29 mouse cellular contexts compared by ENCODE assay signal in the genomic region with DNA sequence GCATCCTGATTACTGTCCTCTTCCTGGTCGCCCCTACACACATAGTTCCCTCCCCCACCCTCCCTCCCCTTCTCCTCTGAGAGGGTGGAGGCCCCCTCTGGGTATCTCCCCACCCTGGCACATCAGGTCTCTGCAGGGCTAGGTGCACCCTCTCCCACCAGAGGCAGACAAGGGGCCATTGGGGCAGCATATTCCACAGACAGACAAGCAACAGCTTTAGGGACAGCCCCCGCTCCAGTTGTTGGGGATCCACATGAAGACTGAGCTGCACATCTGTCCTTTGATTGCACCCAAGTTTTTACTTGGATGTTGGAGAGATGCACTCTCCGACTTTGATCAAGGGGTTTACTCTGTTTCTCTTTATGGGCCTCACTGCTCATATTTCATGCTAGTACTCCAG. TPM values are rescaled to one million over a fixed set of nuclear protein-coding genes. Genes with fewer than 3 reads are reported as not detected.
"Had no signal": no experiment of that assay in that cellular context is flagged by ENCODE, and none has a peak within 500 bp of the region (broad histone marks: within the 10 kb centered on the region; RNA-seq: fewer than 3 reads in every experiment).

No protein-coding gene starts in this region.

- DNase-seq: cerebellum, adult 18-20 months; cerebellum, adult 2 months; cerebellum, adult 8-10 months; cerebellum, adult 9-10 months; cerebellum, adult 9-11 months; cerebellum, postnatal 10 days; cerebellum, postnatal 14 days; cerebellum, postnatal 25 days; cerebellum, postnatal 36 days; embryo, embryonic 11 days; forebrain, postnatal 0 days; gastrocnemius, postnatal 10 days; gastrocnemius, postnatal 14 days; gastrocnemius, postnatal 25 days; gastrocnemius, postnatal 36 days; heart, adult 18-20 months; heart, adult 2 months had no signal

- H3K36me3 ChIP-seq: embryonic facial prominence, embryonic 10.5 days; embryonic facial prominence, embryonic 12.5 days; embryonic facial prominence, embryonic 13.5 days; embryonic facial prominence, embryonic 15.5 days; forebrain, embryonic 10.5 days; forebrain, embryonic 12.5 days; forebrain, embryonic 15.5 days had no signal

- ATAC-seq: forebrain, embryonic 13.5 days; forebrain, embryonic 14.5 days; forebrain, embryonic 15.5 days; forebrain, embryonic 16.5 days; forebrain, postnatal 0 days had no signal

- H3K9ac ChIP-seq: embryonic facial prominence, embryonic 12.5 days; embryonic facial prominence, embryonic 13.5 days; embryonic facial prominence, embryonic 15.5 days; forebrain, embryonic 12.5 days; forebrain, embryonic 13.5 days; forebrain, embryonic 15.5 days; forebrain, postnatal 0 days had no signal

- H3K27me3 ChIP-seq: forebrain, embryonic 13.5 days; forebrain, embryonic 15.5 days had no signal

- H3K9me3 ChIP-seq: embryonic facial prominence, embryonic 10.5 days; embryonic facial prominence, embryonic 12.5 days; embryonic facial prominence, embryonic 13.5 days; embryonic facial prominence, embryonic 15.5 days; forebrain, embryonic 10.5 days; forebrain, embryonic 12.5 days; forebrain, embryonic 13.5 days; forebrain, embryonic 15.5 days had no signal

- H3K27ac ChIP-seq: embryonic facial prominence, embryonic 10.5 days; embryonic facial prominence, embryonic 12.5 days; embryonic facial prominence, embryonic 13.5 days; embryonic facial prominence, embryonic 15.5 days; forebrain, embryonic 10.5 days; forebrain, embryonic 12.5 days; forebrain, embryonic 13.5 days; forebrain, embryonic 15.5 days; heart, adult 2 months had no signal

- H3K4me2 ChIP-seq: embryonic facial prominence, embryonic 12.5 days; embryonic facial prominence, embryonic 13.5 days; embryonic facial prominence, embryonic 15.5 days; forebrain, embryonic 12.5 days; forebrain, embryonic 13.5 days; forebrain, embryonic 15.5 days had no signal

- H3K4me3 ChIP-seq: embryonic facial prominence, embryonic 10.5 days; embryonic facial prominence, embryonic 12.5 days; embryonic facial prominence, embryonic 13.5 days; embryonic facial prominence, embryonic 15.5 days; erythroblast, embryonic 14.5 days; forebrain, embryonic 10.5 days; forebrain, embryonic 12.5 days; forebrain, embryonic 13.5 days; forebrain, embryonic 15.5 days; heart, adult 2 months had no signal

RNA-seq across cellular contexts. Expression of gene Prkaa2, which starts 3.8 kb away (rescaled TPM):
- polyA plus RNA-seq: erythroblast, embryonic 14.5 days had no signal

RNA-seq across cellular contexts. Expression of gene Plpp3, which starts 43.7 kb away (rescaled TPM):
- total RNA-seq: granulocyte monocyte progenitor cell, adult 5-6 weeks had no signal
